ENCODE assay signal across 20 mouse cellular contexts in genomic region chr12:102321855-102322254, GRCm38 (mm10). TPM values are rescaled to one million over a fixed set of nuclear protein-coding genes. Genes with fewer than 3 reads are reported as not detected.
DNase-seq lines count a peak whose midpoint lies in the region; ATAC-seq and TF ChIP-seq lines count a peak whose summit lies in the region.
"Had no signal": no experiment of that assay in that cellular context is flagged by ENCODE, and none has a peak within 500 bp of the region (broad histone marks: within the 10 kb centered on the region; RNA-seq: fewer than 3 reads in every experiment).

No protein-coding gene starts in this region.

- peak; percentile 25 for DNase-seq in adrenal gland, adult 2 months
- DNase-seq in adrenal gland, adult 18-20 months (ENCODE audit: low spot score in 2 of 2) = no peak
- peak; percentile 45 to 66 for DNase-seq in heart, adult 2 months
- no peak for DNase-seq in liver, postnatal 0 days
- DNase-seq in liver = no peak
- DNase-seq in skeletal muscle tissue, adult 2 months (ENCODE audit: low read depth, low spot score) = peak; percentile 35
- DNase-seq in thymus, postnatal 10 days (ENCODE audit: low spot score in 2 of 2) = no peak
- DNase-seq: cerebellum, adult 11-12 months; cerebellum, postnatal 25 days; thymus, postnatal 4 days had no signal

- 56% methylated on average over 5 of the region's 5 CpGs for WGBS in heart, adult 2 months
- WGBS in heart, embryonic 11.5 days (ENCODE audit: insufficient replicate concordance) = 54% methylated on average over 5 of the region's 5 CpGs
- WGBS in liver, postnatal 0 days (ENCODE audit: insufficient replicate concordance) = 67% methylated on average over 5 of the region's 5 CpGs

- H3K36me3 ChIP-seq in heart, adult 2 months (ENCODE audit: control insufficient read depth, insufficient read depth, low read length) = peaks cover 47% of the 10 kb centered on the region
- no peaks in the 10 kb centered on the region for H3K36me3 ChIP-seq in heart, embryonic 11.5 days (ENCODE audit: control insufficient read depth, insufficient read depth, low read length)
- H3K36me3 ChIP-seq in liver, postnatal 0 days (replicated peaks; ENCODE audit: insufficient read depth, low read length) = peaks cover 10% of the 10 kb centered on the region
- H3K36me3 ChIP-seq: G1E; hindbrain, embryonic 15.5 days; midbrain, embryonic 15.5 days had no signal

- no peaks in the 10 kb centered on the region for H3K9me3 ChIP-seq in heart, embryonic 11.5 days (replicated peaks; ENCODE audit: control insufficient read depth, low read length)
- H3K9me3 ChIP-seq in liver, postnatal 0 days (ENCODE audit: low read length) = no peaks in the 10 kb centered on the region
- H3K9me3 ChIP-seq: G1E; heart, embryonic 15.5 days; hindbrain, embryonic 15.5 days; limb, embryonic 13.5 days; liver, embryonic 15.5 days; midbrain, embryonic 15.5 days had no signal

- intact Hi-C loops in heart, adult 2 months (cut with DNase I) = no loop called here

- H3K27me3 ChIP-seq in heart, adult 2 months (ENCODE audit: control insufficient read depth, insufficient read depth, low read length) = no peaks in the 10 kb centered on the region
- H3K27me3 ChIP-seq in heart, embryonic 11.5 days (ENCODE audit: control insufficient read depth, insufficient read depth, low read length) = no peaks in the 10 kb centered on the region
- no peaks in the 10 kb centered on the region for H3K27me3 ChIP-seq in liver, postnatal 0 days (ENCODE audit: insufficient read depth, low read length)
- H3K27me3 ChIP-seq: heart, embryonic 15.5 days; hindbrain, embryonic 15.5 days; limb, embryonic 13.5 days; liver, embryonic 15.5 days; midbrain, embryonic 15.5 days had no signal

- TF ChIP-seq CTCF in heart, adult 2 months (IDR thresholded peaks at IDR 0.05) = peak; percentile 31
- TF ChIP-seq CTCF in liver, postnatal 0 days (IDR thresholded peaks at IDR 0.05; ENCODE audit: low read depth) = no peak

- no peak overlapping the region for H3K4me3 ChIP-seq in heart, adult 2 months
- H3K4me3 ChIP-seq in heart, embryonic 11.5 days (ENCODE audit: low read depth, low read length) = no peak overlapping the region
- no peak overlapping the region for H3K4me3 ChIP-seq in liver, postnatal 0 days (ENCODE audit: low read depth, low read length)
- H3K4me3 ChIP-seq: heart, embryonic 15.5 days; hindbrain, embryonic 15.5 days; limb, embryonic 13.5 days; liver, embryonic 15.5 days; midbrain, embryonic 15.5 days had no signal

- peak; percentile 96 for TF ChIP-seq EP300 in heart, adult 2 months (IDR thresholded peaks at IDR 0.05; ENCODE audit: insufficient read depth, low read depth, low read length)
- no peak for TF ChIP-seq EP300 in liver, postnatal 0 days (IDR thresholded peaks at IDR 0.05; ENCODE audit: low read depth)

- peak overlapping the region; percentile 86 for H3K27ac ChIP-seq in heart, adult 2 months
- H3K27ac ChIP-seq in heart, embryonic 11.5 days (ENCODE audit: low read depth, low read length) = no peak overlapping the region
- H3K27ac ChIP-seq in liver, postnatal 0 days (ENCODE audit: low read depth) = peak overlapping the region; percentile 84; the same call in 1 of the 2 replicates
- H3K27ac ChIP-seq: heart, embryonic 15.5 days; hindbrain, embryonic 15.5 days; limb, embryonic 13.5 days; midbrain, embryonic 15.5 days had no signal

- no peak for TF ChIP-seq POLR2A in heart, adult 2 months (IDR thresholded peaks at IDR 0.05; ENCODE audit: insufficient read depth, low read depth, low read length)

- H3K4me2 ChIP-seq in heart, embryonic 11.5 days = no peak overlapping the region
- no peak overlapping the region for H3K4me2 ChIP-seq in liver, postnatal 0 days (ENCODE audit: low read depth, low read length)
- H3K4me2 ChIP-seq: heart, embryonic 15.5 days; hindbrain, embryonic 15.5 days; limb, embryonic 13.5 days; liver, embryonic 15.5 days; midbrain, embryonic 15.5 days had no signal

- peaks cover 45% of the 10 kb centered on the region for H3K4me1 ChIP-seq in heart, adult 2 months (ENCODE audit: control insufficient read depth, insufficient read depth, low read length)
- H3K4me1 ChIP-seq in heart, embryonic 11.5 days (ENCODE audit: control insufficient read depth, insufficient read depth, low read length) = peaks cover 10% of the 10 kb centered on the region
- peaks cover 37% of the 10 kb centered on the region for H3K4me1 ChIP-seq in liver, postnatal 0 days (ENCODE audit: insufficient read depth)
- H3K4me1 ChIP-seq: hindbrain, embryonic 15.5 days; midbrain, embryonic 15.5 days had no signal

- H3K9ac ChIP-seq in heart, adult 2 months (ENCODE audit: low read depth, low read length) = no peak overlapping the region
- no peak overlapping the region for H3K9ac ChIP-seq in heart, embryonic 11.5 days (ENCODE audit: low read depth, low read length)
- no peak overlapping the region for H3K9ac ChIP-seq in liver, postnatal 0 days (replicated peaks)
- H3K9ac ChIP-seq: heart, embryonic 15.5 days; hindbrain, embryonic 15.5 days; limb, embryonic 13.5 days; liver, embryonic 15.5 days; midbrain, embryonic 15.5 days had no signal

- H3K79me2 ChIP-seq in heart, adult 2 months (replicated peaks; ENCODE audit: control insufficient read depth, insufficient read depth, low read length) = no peaks in the 10 kb centered on the region; the same call in 1 of the 2 replicates

- no peak for ATAC-seq in heart, embryonic 11.5 days (replicated peaks; ENCODE audit: insufficient number of reproducible peaks, low FRiP score, low TSS enrichment)
- no peak for ATAC-seq in liver, postnatal 0 days
- ATAC-seq: CD4-positive, CD25-positive, alpha-beta regulatory T cell, adult 4 months; forebrain, embryonic 14.5 days; intestine, embryonic 16.5 days; midbrain, embryonic 15.5 days had no signal

RNA-seq across cellular contexts. Expression of gene Rin3, which starts 39.0 kb away (rescaled TPM):
- total RNA-seq in adrenal gland, adult 2 months (2021) = 10 to 100 TPM; 12.3 to 15.1 TPM
- polyA plus RNA-seq in adrenal gland, adult 2 months (2012; rRNA removed) = 7.4 and 8.9 TPM in 2 replicates
- total RNA-seq in adrenal gland, adult 18-20 months (2021) = 10 to 100 TPM; 16.4 to 20.7 TPM
- 10 to 100 TPM; 14.7 to 25.3 TPM for total RNA-seq in heart, adult 2 months (2021)
- 6.1 and 10.3 TPM in 2 replicates for polyA plus RNA-seq in heart, adult 2 months (2012; rRNA removed)
- polyA plus RNA-seq in heart, embryonic 11.5 days (2014; fragmentation: Nextera tagmentation; extraction: Ambion mirVana) = 8.8 and 10.2 TPM in 2 replicates
- 8.3 and 10.0 TPM in 2 replicates for polyA plus RNA-seq in liver, postnatal 0 days (2015; fragmentation: Nextera tagmentation; extraction: Ambion mirVana)

Comparison
In these comparisons a context has a peak if more than half of its experiments do, and no peak if none do; other contexts are left out.
1. DNase-seq: peak in adrenal gland, adult 2 months (single experiment), heart, adult 2 months (2 of 2) and skeletal muscle tissue, adult 2 months (single experiment); none in adrenal gland, adult 18-20 months (0 of 2), liver, postnatal 0 days (single experiment), liver (single experiment) and thymus, postnatal 10 days (0 of 2).